Mouse (Mus musculus) lung, adult 2 months (tissue): Measurements from ENCODE around the gene Gm10643. TPM values are rescaled to one million over a fixed set of nuclear protein-coding genes. Genes with fewer than 3 reads are reported as not detected.

Source experiments
- DNase-seq: peaks from one replicate; pipeline ENCODE4 v3.0.0; 2022
- H3K4me1 ChIP-seq: fragments of 200-500 bp; 2 replicates; pipeline ENCODE4 v1.6.1; 2011; ENCODE audit warnings: low read length; ENCODE audit not compliant: control insufficient read depth, insufficient read depth
- H3K4me3 ChIP-seq: fragments of 200-500 bp; replicated peaks from 2 replicates; pipeline ENCODE3; 2011; ENCODE audit warnings: low read depth, mild to moderate bottlenecking, control low read depth, low read length; ENCODE audit errors: extremely low read depth
- CTCF ChIP-seq: fragments of 200-500 bp; IDR thresholded peaks from 2 replicates; pipeline ENCODE4 v1.5.1; 2011; ENCODE audit warnings: mild to moderate bottlenecking, low read length, control low read depth; ENCODE audit not compliant: insufficient read depth
- POLR2A ChIP-seq: fragments of 200-500 bp; IDR thresholded peaks from 2 replicates; pipeline ENCODE4 v1.6.1; 2011; ENCODE audit warnings: low read depth, mild to moderate bottlenecking, control low read depth, low read length, borderline replicate concordance; ENCODE audit errors: extremely low read depth
- WGBS: fragments of 180-500 bp; shearing (Covaris S2); methylation state at CpG from one replicate; pipeline ENCODE4 v1.1.7; 2018; 5-methylcytosine and 5-hydroxymethylcytosine counted together
- polyA plus RNA-seq: library from polyadenylated mRNA; depleted of rRNA; stranded (reverse); fragments of >200 nt; gene quantifications from 2 replicates; pipeline ENCODE4 v1.2.3, GENCODE M21; 2012

Gene Gm10643
- polyA plus RNA-seq, 1 experiment: 1.0 TPM

DNA sequence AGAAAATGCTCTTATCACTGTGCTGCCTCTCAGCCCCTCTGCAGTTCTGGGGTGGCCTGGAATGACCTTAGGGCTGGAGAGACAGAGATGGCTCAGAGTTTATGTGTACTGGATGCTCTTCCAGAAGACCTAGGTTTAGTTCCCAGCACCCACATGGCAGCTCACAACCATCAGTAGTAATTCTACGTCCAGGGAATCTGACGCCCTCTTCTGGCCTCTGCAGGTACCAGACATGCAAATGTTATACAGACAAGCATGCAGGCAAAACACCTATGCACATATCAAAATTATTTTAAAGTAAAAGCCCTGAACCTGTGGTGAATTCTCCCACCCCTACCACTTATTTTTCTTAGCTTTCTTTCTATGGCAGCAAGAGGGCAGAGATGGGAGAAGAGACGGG, 18.4 kb downstream of the Gm10643 start:
- 81% methylated on average over 3 of the region's 3 CpGs for WGBS

DNA sequence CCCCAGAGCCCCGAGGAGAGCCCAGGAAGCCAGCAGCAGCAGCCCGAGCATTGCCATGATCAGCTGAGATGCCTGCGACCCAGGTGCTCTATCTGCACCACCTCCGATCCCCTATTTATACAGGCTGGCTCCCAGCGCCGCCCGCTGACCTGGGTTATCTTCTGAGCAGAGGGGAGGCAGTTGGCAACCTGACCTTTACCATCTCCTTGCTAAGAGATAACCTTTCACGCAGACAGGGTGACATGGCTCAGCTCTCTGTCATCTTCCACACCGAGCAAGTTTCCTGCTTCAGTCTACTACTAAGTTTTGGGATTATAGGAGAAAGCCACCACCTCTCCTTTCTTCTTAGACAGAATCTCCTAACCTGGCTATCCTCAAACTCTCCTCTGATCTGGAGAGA, 20.0 kb downstream of the Gm10643 start, which contains the start of gene Rln3:
Gene Rln3, minus strand, starts transcription at position 101 of the 400 bp plus-strand sequence.
- no peak for DNase-seq
- Histone ChIP-seq H3K4me1 (peaks cover 3% of the 10 kb centered on the region; the same call in 1 of the 2 replicates), H3K4me3 (no peak within 1 kb of the TSS)
- WGBS: 36% methylated on average over 9 of the region's 9 CpGs
- TF ChIP-seq POLR2A (no peak), CTCF (no peak)

More for the DNA sequence above, 18.4 kb downstream of the Gm10643 start:
- TF ChIP-seq CTCF (no peak), POLR2A (no peak)
- Histone ChIP-seq H3K4me3 (no peak overlapping the region), H3K4me1 (peaks cover 3% of the 10 kb centered on the region; the same call in 1 of the 2 replicates)
- DNase-seq: no peak

DNA sequence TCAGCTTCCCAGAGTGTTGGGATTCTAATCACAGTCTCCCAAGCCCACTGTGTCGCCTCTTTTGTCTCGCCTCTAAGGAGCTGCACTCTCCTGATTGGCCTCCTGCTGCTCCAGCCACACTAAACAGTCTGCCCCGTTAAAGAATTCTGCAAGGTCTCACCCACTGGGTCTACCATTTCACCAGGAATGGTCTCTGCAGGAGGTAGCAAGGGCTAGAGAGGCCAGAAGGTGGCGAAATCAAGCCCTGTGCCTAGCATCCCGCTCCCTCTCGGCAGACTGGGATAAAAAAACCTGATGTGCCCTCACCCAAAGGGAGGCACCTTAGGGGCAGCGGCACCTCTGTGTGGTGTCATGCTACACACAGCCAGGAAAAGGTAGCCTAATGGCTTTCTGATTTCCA, 20.8 kb downstream of the Gm10643 start:
- WGBS: 22% methylated on average over 7 of the region's 7 CpGs
- H3K4me3 ChIP-seq: no peak overlapping the region
- TF ChIP-seq POLR2A (no peak), CTCF (no peak)
- peaks cover 3% of the 10 kb centered on the region; the same call in 1 of the 2 replicates for H3K4me1 ChIP-seq
- no peak for DNase-seq

DNA sequence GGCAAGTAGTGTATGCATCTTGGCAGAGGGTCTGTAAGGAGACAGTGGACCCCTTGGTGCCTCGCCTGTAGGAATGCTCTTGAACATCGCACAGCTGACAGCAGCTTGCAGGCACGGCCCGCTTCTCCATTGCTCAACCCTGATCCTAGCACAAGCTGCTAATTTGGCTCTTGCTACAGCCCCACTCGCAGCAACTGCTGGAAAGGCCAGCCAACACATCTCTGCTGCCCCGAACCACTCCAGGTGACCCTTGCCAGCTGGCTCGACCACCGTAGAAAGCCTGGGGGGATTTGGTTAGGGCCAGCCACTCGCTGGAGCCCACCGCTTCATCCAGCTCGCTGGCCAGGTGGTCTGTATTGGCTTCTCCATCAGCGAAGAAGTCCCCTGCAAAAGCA, 22.0 kb downstream of the Gm10643 start:
- H3K4me1 ChIP-seq: peaks cover 3% of the 10 kb centered on the region; the same call in 1 of the 2 replicates
- TF ChIP-seq CTCF: no peak
- TF ChIP-seq POLR2A: no peak
- H3K4me3 ChIP-seq: no peak overlapping the region
- WGBS: 41% methylated on average over 12 of the region's 12 CpGs
- no peak for DNase-seq

DNA sequence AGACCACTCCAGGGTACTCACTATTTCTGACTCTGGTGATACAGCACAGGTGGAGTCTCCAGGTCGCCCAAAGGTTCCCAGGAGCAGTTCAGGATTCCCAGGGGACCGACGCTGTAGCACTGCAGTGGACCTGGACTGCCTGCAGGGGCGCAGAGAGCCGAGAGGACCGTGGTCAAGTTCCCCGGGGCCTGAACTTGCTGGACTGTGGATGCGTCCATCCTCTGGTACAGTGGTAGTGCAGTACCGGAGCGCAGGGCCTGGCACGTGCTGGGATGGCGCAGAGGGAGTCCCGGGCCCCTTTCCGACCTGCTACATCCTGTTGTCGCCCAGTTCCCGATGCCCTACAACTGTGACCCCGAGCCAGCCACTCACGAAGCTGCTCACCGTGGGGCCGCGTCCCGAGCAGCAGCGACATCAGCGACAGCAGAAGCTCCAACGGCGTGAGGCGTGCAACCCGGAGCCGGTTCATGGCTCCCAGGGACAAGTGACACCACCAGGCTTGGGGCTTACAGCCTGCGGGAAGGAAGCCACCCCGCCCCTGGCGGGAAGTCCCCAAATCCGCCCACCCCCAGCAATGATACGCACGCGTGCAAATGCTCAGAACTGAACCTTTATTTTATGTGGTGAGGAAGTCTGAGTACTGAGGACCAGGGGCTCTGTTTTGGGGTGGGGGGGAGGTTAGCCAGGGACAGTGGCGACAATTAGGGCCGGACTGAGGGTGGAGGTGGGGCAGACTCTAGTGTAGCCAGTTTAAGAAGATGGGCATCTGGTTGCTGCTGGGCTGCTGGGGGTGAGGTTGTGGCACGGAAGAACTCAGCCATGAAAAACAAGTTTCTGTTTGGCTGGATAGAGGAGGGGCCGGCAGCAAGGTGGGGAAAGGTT, 22.6 kb downstream of the Gm10643 start, which contains the start of gene Il27ra:
Gene Il27ra, minus strand, starts transcription at position 524 of the 882 bp plus-strand sequence.
- Histone ChIP-seq H3K4me1 (peaks cover 3% of the 10 kb centered on the region; the same call in 1 of the 2 replicates), H3K4me3 (peak within 1 kb of the TSS; percentile 52)
- 3% methylated on average over 40 of the region's 40 CpGs for WGBS
- DNase-seq: peak; percentile 60
- TF ChIP-seq POLR2A (no peak), CTCF (peak; percentile 78)

DNA sequence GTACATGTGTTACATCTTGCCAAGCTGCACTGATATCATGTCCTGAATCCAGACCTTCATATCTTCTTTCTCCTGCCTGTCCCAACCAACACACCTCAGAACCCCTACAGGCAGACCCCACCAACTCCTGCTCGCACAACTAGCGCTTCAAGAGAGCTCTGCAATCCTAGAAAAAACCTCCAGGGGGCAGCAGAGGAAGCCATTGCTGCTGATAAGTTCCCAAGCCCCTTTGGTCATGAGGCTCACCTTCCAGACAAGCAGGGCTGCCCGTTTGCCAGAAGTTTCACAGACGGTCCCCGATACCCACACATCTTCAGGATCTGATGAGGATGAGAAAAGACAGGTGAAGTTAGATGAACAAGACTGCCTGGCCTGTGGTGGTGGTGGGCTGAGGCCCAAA, 25.9 kb downstream of the Gm10643 start:
- H3K4me1 ChIP-seq: peaks cover 3% of the 10 kb centered on the region; the same call in 1 of the 2 replicates
- WGBS: 4% methylated on average over 5 of the region's 5 CpGs
- no peak overlapping the region for H3K4me3 ChIP-seq
- peak; percentile 65 for DNase-seq
- TF ChIP-seq CTCF (peak; percentile 72), POLR2A (no peak)

DNA sequence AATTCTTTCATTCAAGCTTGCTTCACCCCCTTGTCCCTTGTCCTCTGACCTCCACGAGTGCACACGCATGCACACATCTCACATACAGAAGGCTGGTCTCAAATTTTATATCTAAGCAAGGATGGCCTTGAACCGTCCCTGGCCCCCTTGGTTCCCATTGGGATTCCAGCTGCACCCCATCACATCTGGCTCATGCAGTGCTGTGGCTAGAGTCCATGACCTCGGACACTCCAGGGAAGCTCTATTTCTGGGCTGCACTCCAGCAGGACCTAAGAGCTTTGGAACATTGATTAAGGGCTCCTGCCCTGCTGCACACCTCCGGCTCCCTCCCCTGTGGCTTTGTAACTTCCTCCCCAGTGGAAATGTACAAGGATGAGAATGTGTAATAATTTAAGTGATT, 26.9 kb downstream of the Gm10643 start:
- 63% methylated on average over 5 of the region's 5 CpGs for WGBS
- peaks cover 3% of the 10 kb centered on the region; the same call in 1 of the 2 replicates for H3K4me1 ChIP-seq
- no peak overlapping the region for H3K4me3 ChIP-seq
- DNase-seq: no peak
- TF ChIP-seq POLR2A (no peak), CTCF (no peak)

DNA sequence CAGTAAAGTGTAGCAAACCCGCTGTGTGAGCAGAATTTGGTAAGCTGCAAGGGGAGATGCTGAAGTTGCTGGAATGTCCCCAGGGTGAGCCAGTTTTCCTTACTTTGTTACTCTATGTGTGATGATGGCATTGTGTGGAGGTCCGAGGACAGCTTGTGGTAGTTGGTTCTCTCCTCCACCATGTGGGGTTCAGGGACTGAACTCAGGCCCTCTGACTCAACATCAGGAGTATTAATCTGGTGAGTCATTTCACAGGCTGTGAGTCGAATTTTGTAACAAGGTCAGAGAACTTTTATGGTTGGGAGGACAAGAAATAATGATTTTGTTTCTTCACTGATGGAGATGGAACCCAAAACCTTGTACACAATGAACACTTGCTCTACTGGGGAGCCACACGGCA, 32.2 kb downstream of the Gm10643 start:
- TF ChIP-seq CTCF (no peak), POLR2A (no peak)
- H3K4me3 ChIP-seq: no peak overlapping the region
- H3K4me1 ChIP-seq: no peaks in the 10 kb centered on the region
- 75% methylated on average over 4 of the region's 4 CpGs for WGBS
- no peak for DNase-seq

DNA sequence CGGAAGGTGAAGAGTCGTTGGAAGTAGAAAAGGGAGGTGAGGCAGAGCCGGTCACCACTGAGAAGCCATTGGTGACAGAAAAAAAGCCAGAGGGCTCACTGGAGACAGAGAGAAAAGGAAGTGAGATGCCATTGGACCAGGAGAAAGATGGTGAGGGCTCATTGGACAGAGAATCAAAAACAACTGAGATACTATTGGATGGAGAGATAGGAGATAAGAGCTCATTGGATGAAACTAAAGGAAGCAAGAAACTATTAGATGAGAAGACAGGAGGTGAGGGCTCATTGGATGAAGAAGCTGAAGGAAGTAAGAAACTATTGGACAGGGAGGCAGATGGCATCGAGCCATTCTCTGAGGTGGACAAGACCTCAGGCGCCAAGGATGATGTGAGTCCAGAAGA, 35.7 kb downstream of the Gm10643 start:
- DNase-seq: no peak
- TF ChIP-seq CTCF: no peak
- TF ChIP-seq POLR2A: no peak
- no peak overlapping the region for H3K4me3 ChIP-seq
- 81% methylated on average over 5 of the region's 5 CpGs for WGBS
- no peaks in the 10 kb centered on the region for H3K4me1 ChIP-seq

DNA sequence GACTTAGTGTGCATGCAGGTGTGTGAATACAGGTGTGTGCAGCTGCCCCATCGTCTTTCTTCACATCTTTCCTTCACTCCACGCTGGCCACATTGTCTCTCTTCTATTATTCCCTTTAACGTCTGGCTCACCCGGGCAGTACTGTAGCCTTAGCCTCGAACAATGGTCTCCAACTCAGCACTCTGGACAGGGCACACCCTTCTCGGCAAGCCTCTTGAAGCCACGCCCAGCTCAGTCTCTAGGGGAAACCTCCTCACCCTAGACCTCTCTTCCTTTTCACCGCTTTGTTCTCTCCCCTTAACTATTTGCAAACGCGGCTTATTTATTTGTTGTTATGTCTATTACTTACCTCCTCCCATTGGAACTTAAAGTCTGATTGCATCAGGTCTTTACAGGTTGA, 37.5 kb downstream of the Gm10643 start:
- no peaks in the 10 kb centered on the region; the same call in 1 of the 2 replicates for H3K4me1 ChIP-seq
- DNase-seq: no peak
- no peak overlapping the region for H3K4me3 ChIP-seq
- WGBS: 13% methylated on average over 10 of the region's 10 CpGs
- TF ChIP-seq POLR2A (no peak), CTCF (no peak)
